Mouse (Mus musculus) embryonic facial prominence, embryonic 13.5 days (tissue): Measurements from ENCODE around the gene Tmf1. TPM values are rescaled to one million over a fixed set of nuclear protein-coding genes. Genes with fewer than 3 reads are reported as not detected.

Experiments used
- ATAC-seq: fragments of 200-750 bp; cut with Nextera tagmentation; 2 replicates; pipeline ENCODE4 v1.8.0; 2017; ENCODE audit warnings: low read depth; ENCODE audit not compliant: insufficient number of reproducible peaks, insufficient read depth, low FRiP score, low TSS enrichment
- H3K27ac ChIP-seq: fragments of 300-500 bp; sonication (generic); 2 replicates; pipeline ENCODE4 v1.5.1; 2015; ENCODE audit warnings: moderate library complexity, mild to moderate bottlenecking, inconsistent platforms
- H3K27me3 ChIP-seq: fragments of 300-500 bp; sonication (generic); 2 replicates; pipeline ENCODE4 v1.6.1; 2015; ENCODE audit warnings: mild to moderate bottlenecking, inconsistent platforms
- H3K36me3 ChIP-seq: fragments of 300-500 bp; sonication (generic); 2 replicates; pipeline ENCODE4 v1.6.1; 2015; ENCODE audit warnings: mild to moderate bottlenecking, inconsistent platforms
- H3K4me1 ChIP-seq: fragments of 300-500 bp; sonication (generic); 2 replicates; pipeline ENCODE4 v1.6.1; 2015; ENCODE audit warnings: inconsistent platforms
- H3K4me2 ChIP-seq: fragments of 300-500 bp; sonication (generic); 2 replicates; pipeline ENCODE4 v1.6.1; 2015; ENCODE audit warnings: moderate library complexity, mild to moderate bottlenecking, inconsistent platforms
- H3K4me3 ChIP-seq: fragments of 300-500 bp; sonication (generic); 2 replicates; pipeline ENCODE4 v1.5.1; 2015; ENCODE audit warnings: mild to moderate bottlenecking, inconsistent platforms
- H3K9ac ChIP-seq: fragments of 300-500 bp; sonication (generic); 2 replicates; pipeline ENCODE4 v1.6.1; 2015; ENCODE audit warnings: mild to moderate bottlenecking, inconsistent platforms
- H3K9me3 ChIP-seq: fragments of 300-500 bp; sonication (generic); 2 replicates; pipeline ENCODE4 v1.6.1; 2016; ENCODE audit warnings: inconsistent platforms
- WGBS: fragments of 180-500 bp; shearing (Covaris S2); methylation state at CpG from one replicate; pipeline ENCODE4 v1.1.7; 2015; ENCODE audit warnings: mixed read lengths; 5-methylcytosine and 5-hydroxymethylcytosine counted together
- polyA plus RNA-seq: library from polyadenylated mRNA; unstranded; fragments of >200 nt; fragmentation: Nextera tagmentation; extraction: Ambion mirVana; gene quantifications from 2 replicates; pipeline ENCODE4 v1.2.1, GENCODE M21; 2015

Tmf1 gene
- polyA plus RNA-seq, 1 experiment from 2014 or later = 39.3 TPM

GRCm38 (mm10) chr6:97211981-97212380 lies 33.1 kb upstream of the Tmf1 start:
- H3K27ac ChIP-seq = no peak overlapping the region
- whole genome bisulfite sequencing = 73% methylated on average over 12 of the region's 12 CpGs

GRCm38 (mm10) chr6:97210962-97211601 lies 32.2 kb upstream of the Tmf1 start:
- H3K9ac ChIP-seq = peak overlapping the region; percentile 79
- peaks cover 22% of the 10 kb centered on the region for H3K4me1 ChIP-seq
- peak overlapping the region; percentile 80 for H3K4me2 ChIP-seq
- no peak for ATAC-seq
- WGBS = 1% methylated on average over 22 of the region's 22 CpGs
- H3K4me3 ChIP-seq = peak overlapping the region; percentile 69
- H3K27me3 ChIP-seq = no peaks in the 10 kb centered on the region
- H3K27ac ChIP-seq = 0 out of 2 replicates have a peak overlapping the region, but pooled peaks have one; percentile 3
- H3K9me3 ChIP-seq = no peaks in the 10 kb centered on the region
- peaks cover 10% of the 10 kb centered on the region; the same call in 1 of the 2 replicates for H3K36me3 ChIP-seq

More at GRCm38 (mm10) chr6:97211981-97212380, 33.1 kb upstream of the Tmf1 start:
- Histone ChIP-seq H3K36me3 (peaks cover 10% of the 10 kb centered on the region; the same call in 1 of the 2 replicates), H3K4me1 (peaks cover 22% of the 10 kb centered on the region), H3K4me3 (peak overlapping the region; percentile 69), H3K9ac (peak overlapping the region; percentile 79), H3K27me3 (no peaks in the 10 kb centered on the region), H3K4me2 (peak overlapping the region; percentile 80), H3K9me3 (no peaks in the 10 kb centered on the region)
- ATAC-seq = no peak

- H3K4me2 ChIP-seq = peak within 1 kb of the TSS; percentile 80
- H3K4me1 ChIP-seq = peaks cover 22% of the 10 kb centered on the region
- H3K36me3 ChIP-seq = peaks cover 8% of the 10 kb centered on the region; the same call in 1 of the 2 replicates
- peak within 1 kb of the TSS; percentile 69 for H3K4me3 ChIP-seq
- H3K27ac ChIP-seq = 0 out of 2 replicates have a peak within 1 kb of the TSS, but pooled peaks have one; percentile 3
- no peaks in the 10 kb centered on the region for H3K27me3 ChIP-seq
- ATAC-seq = peak; percentile 80; the same call in 1 of the 2 replicates
- 7% methylated on average over 32 of the region's 32 CpGs for WGBS
- no peaks in the 10 kb centered on the region for H3K9me3 ChIP-seq
- H3K9ac ChIP-seq = peak within 1 kb of the TSS; percentile 79
Measured at GRCm38 (mm10) chr6:97210191-97210961, 31.5 kb upstream of the Tmf1 start, which contains the start of gene Arl6ip5. TSS of gene Arl6ip5 (plus strand) at chr6:97210689.

GRCm38 (mm10) chr6:97209751-97210150 lies 30.8 kb upstream of the Tmf1 start:
- Histone ChIP-seq H3K27me3 (no peaks in the 10 kb centered on the region), H3K4me2 (no peak overlapping the region; the same call in 1 of the 2 replicates), H3K4me1 (peaks cover 22% of the 10 kb centered on the region), H3K36me3 (peaks cover 3% of the 10 kb centered on the region; the same call in 1 of the 2 replicates), H3K9me3 (no peaks in the 10 kb centered on the region), H3K9ac (peak overlapping the region; percentile 51; the same call in 1 of the 2 replicates), H3K4me3 (no peak overlapping the region), H3K27ac (no peak overlapping the region)
- no peak for ATAC-seq
- 80% methylated on average over 4 of the region's 4 CpGs for WGBS

GRCm38 (mm10) chr6:97209201-97209600 lies 30.3 kb upstream of the Tmf1 start:
- Histone ChIP-seq H3K9me3 (no peaks in the 10 kb centered on the region), H3K9ac (no peak overlapping the region), H3K27ac (no peak overlapping the region), H3K36me3 (no peaks in the 10 kb centered on the region), H3K4me3 (no peak overlapping the region), H3K27me3 (no peaks in the 10 kb centered on the region), H3K4me1 (peaks cover 26% of the 10 kb centered on the region), H3K4me2 (no peak overlapping the region)
- 51% methylated on average over 3 of the region's 3 CpGs for WGBS
- ATAC-seq = no peak

- Histone ChIP-seq H3K4me1 (peaks cover 28% of the 10 kb centered on the region), H3K4me2 (no peak overlapping the region), H3K4me3 (no peak overlapping the region), H3K9ac (no peak overlapping the region), H3K9me3 (no peaks in the 10 kb centered on the region), H3K36me3 (no peaks in the 10 kb centered on the region), H3K27ac (no peak overlapping the region), H3K27me3 (no peaks in the 10 kb centered on the region)
- WGBS = 15% methylated on average over 3 of the region's 3 CpGs
- no peak for ATAC-seq
Measured at GRCm38 (mm10) chr6:97208406-97208805, 29.5 kb upstream of the Tmf1 start.

GRCm38 (mm10) chr6:97207085-97207484 lies 28.2 kb upstream of the Tmf1 start:
- Histone ChIP-seq H3K9ac (no peak overlapping the region), H3K4me1 (peaks cover 24% of the 10 kb centered on the region), H3K9me3 (no peaks in the 10 kb centered on the region), H3K36me3 (no peaks in the 10 kb centered on the region), H3K4me2 (no peak overlapping the region), H3K27ac (no peak overlapping the region), H3K4me3 (no peak overlapping the region), H3K27me3 (no peaks in the 10 kb centered on the region)
- WGBS = 77% methylated on average over 4 of the region's 4 CpGs
- no peak for ATAC-seq

- Histone ChIP-seq H3K4me2 (peak within 1 kb of the TSS; percentile 73), H3K9me3 (no peaks in the 10 kb centered on the region), H3K9ac (peak within 1 kb of the TSS; percentile 98), H3K4me1 (peaks cover 17% of the 10 kb centered on the region), H3K36me3 (peaks cover 4% of the 10 kb centered on the region; the same call in 1 of the 2 replicates), H3K4me3 (peak within 1 kb of the TSS; percentile 95), H3K27me3 (no peaks in the 10 kb centered on the region), H3K27ac (peak within 1 kb of the TSS; percentile 90)
- WGBS = under 1% methylated on average over 38 of the region's 38 CpGs
- peak; percentile 97 for ATAC-seq
Measured at GRCm38 (mm10) chr6:97205439-97205885, 26.5 kb upstream of the Tmf1 start, which contains the start of gene Uba3. TSS of gene Uba3 (minus strand) at chr6:97205647.

- Histone ChIP-seq H3K4me1 (peaks cover 14% of the 10 kb centered on the region), H3K9ac (peak overlapping the region; percentile 98), H3K4me2 (peak overlapping the region; percentile 73), H3K27me3 (no peaks in the 10 kb centered on the region), H3K36me3 (peaks cover 7% of the 10 kb centered on the region; the same call in 1 of the 2 replicates), H3K9me3 (no peaks in the 10 kb centered on the region), H3K27ac (peak overlapping the region; percentile 90), H3K4me3 (peak overlapping the region; percentile 95)
- ATAC-seq = peak; percentile 38; the same call in 1 of the 2 replicates
- 1% methylated on average over 16 of the region's 16 CpGs for WGBS
Measured at GRCm38 (mm10) chr6:97204952-97205351, 26.0 kb upstream of the Tmf1 start.

- ATAC-seq = no peak
- Histone ChIP-seq H3K27me3 (no peaks in the 10 kb centered on the region), H3K4me2 (peak overlapping the region; percentile 73), H3K4me3 (peak overlapping the region; percentile 95), H3K27ac (no peak overlapping the region), H3K9me3 (no peaks in the 10 kb centered on the region), H3K9ac (peak overlapping the region; percentile 98), H3K36me3 (peaks cover 8% of the 10 kb centered on the region; the same call in 1 of the 2 replicates), H3K4me1 (peaks cover 12% of the 10 kb centered on the region)
- WGBS = 15% methylated on average over 9 of the region's 9 CpGs
Measured at GRCm38 (mm10) chr6:97204252-97204869, 25.4 kb upstream of the Tmf1 start.

- no peak for ATAC-seq
- H3K9ac ChIP-seq = no peak overlapping the region
- WGBS = 92% methylated on average over 3 of the region's 3 CpGs
Measured at GRCm38 (mm10) chr6:97202477-97202876, 23.6 kb upstream of the Tmf1 start.

More at GRCm38 (mm10) chr6:97202477-97202876, 23.6 kb upstream of the Tmf1 start:
- no peak overlapping the region for H3K4me3 ChIP-seq
- H3K27me3 ChIP-seq = no peaks in the 10 kb centered on the region
- no peak overlapping the region for H3K27ac ChIP-seq
- peaks cover 20% of the 10 kb centered on the region for H3K36me3 ChIP-seq
- H3K4me2 ChIP-seq = no peak overlapping the region
- peaks cover 12% of the 10 kb centered on the region for H3K4me1 ChIP-seq
- H3K9me3 ChIP-seq = no peaks in the 10 kb centered on the region
